Mouse (Mus musculus) kidney, embryonic 16.5 days (tissue): ENCODE results near the gene Gins2. TPM values are rescaled to one million over a fixed set of nuclear protein-coding genes. Genes with fewer than 3 reads are reported as not detected.

Source experiments
- ATAC-seq: fragments of 200-750 bp; cut with Nextera tagmentation; 2 replicates; pipeline ENCODE4 v1.8.0; 2017; ENCODE audit warnings: moderate TSS enrichment; ENCODE audit not compliant: low FRiP score, low TSS enrichment
- H3K27ac ChIP-seq: fragments of 300-500 bp; sonication (generic); 2 replicates; pipeline ENCODE4 v1.5.1; 2014; ENCODE audit warnings: low read length
- H3K27me3 ChIP-seq: fragments of 300-500 bp; sonication (generic); 2 replicates; pipeline ENCODE4 v1.6.1; 2014; ENCODE audit warnings: low read length, control low read depth, mixed read lengths; ENCODE audit not compliant: insufficient read depth
- H3K36me3 ChIP-seq: fragments of 300-500 bp; sonication (generic); 2 replicates; pipeline ENCODE4 v1.6.1; 2014; ENCODE audit warnings: low read length, control low read depth, mixed read lengths; ENCODE audit not compliant: insufficient read depth
- H3K4me1 ChIP-seq: fragments of 300-500 bp; sonication (generic); 2 replicates; pipeline ENCODE4 v1.6.1; 2014; ENCODE audit warnings: low read length, control low read depth, mixed read lengths; ENCODE audit not compliant: insufficient read depth
- H3K4me2 ChIP-seq: fragments of 300-500 bp; sonication (generic); replicated peaks from 2 replicates; pipeline ENCODE4 v1.6.1; 2014; ENCODE audit warnings: low read depth, low read length
- H3K4me3 ChIP-seq: fragments of 300-500 bp; sonication (generic); 2 replicates; pipeline ENCODE4 v1.5.1; 2014; ENCODE audit warnings: mild to moderate bottlenecking, low read length
- H3K9ac ChIP-seq: fragments of 300-500 bp; sonication (generic); replicated peaks from 2 replicates; pipeline ENCODE4 v1.6.1; 2014; ENCODE audit warnings: low read length
- H3K9me3 ChIP-seq: fragments of 300-500 bp; sonication (generic); 2 replicates; pipeline ENCODE4 v1.6.1; 2016; ENCODE audit warnings: low read length, control low read depth
- WGBS: fragments of 180-500 bp; shearing (Covaris S2); extraction: QIAGEN DNeasy Blood & Tissue Kit; methylation state at CpG from one replicate; pipeline ENCODE4 v1.1.7; 2014; 5-methylcytosine and 5-hydroxymethylcytosine counted together
- polyA plus RNA-seq: library from polyadenylated mRNA; unstranded; fragments of >200 nt; fragmentation: Nextera tagmentation; extraction: Ambion mirVana; gene quantifications from 2 replicates; pipeline ENCODE4 v1.2.1, GENCODE M21; 2015

Gene Gins2
- polyA plus RNA-seq, 1 experiment from 2014 or later, result 114 TPM

GRCm38 (mm10) chr8:120607460-120607859 lies 18.4 kb upstream of the Gins2 start:
- Histone ChIP-seq H3K27me3 (no peaks in the 10 kb centered on the region), H3K36me3 (no peaks in the 10 kb centered on the region), H3K4me1 (peaks cover 11% of the 10 kb centered on the region), H3K27ac (no peak overlapping the region), H3K4me2 (no peak overlapping the region), H3K9me3 (no peaks in the 10 kb centered on the region), H3K9ac (no peak overlapping the region), H3K4me3 (no peak overlapping the region)
- 78% methylated on average over 9 of the region's 9 CpGs for WGBS
- no peak for ATAC-seq

GRCm38 (mm10) chr8:120602672-120603071 lies 13.6 kb upstream of the Gins2 start:
- H3K9ac ChIP-seq, result no peak overlapping the region
- no peak overlapping the region for H3K4me3 ChIP-seq
- peaks cover 20% of the 10 kb centered on the region for H3K4me1 ChIP-seq
- no peaks in the 10 kb centered on the region for H3K9me3 ChIP-seq
- H3K4me2 ChIP-seq, result no peak overlapping the region
- no peaks in the 10 kb centered on the region for H3K36me3 ChIP-seq
- no peaks in the 10 kb centered on the region for H3K27me3 ChIP-seq
- ATAC-seq, result peak; percentile 55
- H3K27ac ChIP-seq, result peak overlapping the region; percentile 44
- 35% methylated on average over 6 of the region's 6 CpGs for WGBS

- peaks cover 17% of the 10 kb centered on the region for H3K4me1 ChIP-seq
- H3K27me3 ChIP-seq, result no peaks in the 10 kb centered on the region
- no peak overlapping the region for H3K9ac ChIP-seq
- ATAC-seq, result no peak
- H3K9me3 ChIP-seq, result no peaks in the 10 kb centered on the region
- H3K4me2 ChIP-seq, result no peak overlapping the region
- H3K4me3 ChIP-seq, result no peak overlapping the region
- H3K36me3 ChIP-seq, result no peaks in the 10 kb centered on the region
- 58% methylated on average over 7 of the region's 7 CpGs for WGBS
- H3K27ac ChIP-seq, result no peak overlapping the region
Observed at GRCm38 (mm10) chr8:120599504-120599903, 10.4 kb upstream of the Gins2 start.

- Histone ChIP-seq H3K27ac (no peak overlapping the region), H3K36me3 (no peaks in the 10 kb centered on the region), H3K27me3 (no peaks in the 10 kb centered on the region), H3K9me3 (no peaks in the 10 kb centered on the region), H3K9ac (peak overlapping the region; percentile 31; the same call in 1 of the 2 replicates), H3K4me3 (peak overlapping the region; percentile 20; the same call in 1 of the 2 replicates), H3K4me1 (peaks cover 17% of the 10 kb centered on the region), H3K4me2 (peak overlapping the region; percentile 38)
- WGBS, result 18% methylated on average over 24 of the region's 24 CpGs
- peak; percentile 24; the same call in 1 of the 2 replicates for ATAC-seq
Observed at GRCm38 (mm10) chr8:120598579-120598978, 9.5 kb upstream of the Gins2 start.

GRCm38 (mm10) chr8:120595963-120596362 lies 6.9 kb upstream of the Gins2 start:
- H3K27ac ChIP-seq, result no peak overlapping the region
- H3K4me1 ChIP-seq, result peaks cover 8% of the 10 kb centered on the region; the same call in 1 of the 2 replicates
- no peaks in the 10 kb centered on the region for H3K36me3 ChIP-seq
- H3K4me3 ChIP-seq, result no peak overlapping the region
- H3K27me3 ChIP-seq, result no peaks in the 10 kb centered on the region
- H3K9me3 ChIP-seq, result no peaks in the 10 kb centered on the region
- 10% methylated on average over 5 of the region's 5 CpGs for WGBS
- no peak for ATAC-seq
- no peak overlapping the region for H3K9ac ChIP-seq
- H3K4me2 ChIP-seq, result no peak overlapping the region

- Histone ChIP-seq H3K9ac (no peak overlapping the region), H3K27me3 (no peaks in the 10 kb centered on the region), H3K4me3 (no peak overlapping the region), H3K4me2 (no peak overlapping the region), H3K9me3 (no peaks in the 10 kb centered on the region), H3K27ac (no peak overlapping the region), H3K36me3 (no peaks in the 10 kb centered on the region), H3K4me1 (peaks cover 14% of the 10 kb centered on the region)
- 87% methylated on average over 5 of the region's 5 CpGs for whole genome bisulfite sequencing
- ATAC-seq, result no peak
Observed at GRCm38 (mm10) chr8:120594571-120594970, 5.5 kb upstream of the Gins2 start.

- Histone ChIP-seq H3K27ac (no peak overlapping the region), H3K9ac (no peak overlapping the region), H3K27me3 (no peaks in the 10 kb centered on the region), H3K9me3 (no peaks in the 10 kb centered on the region), H3K4me3 (no peak overlapping the region), H3K4me2 (no peak overlapping the region), H3K4me1 (peaks cover 13% of the 10 kb centered on the region), H3K36me3 (0 out of 2 replicates have a peak, but pooled peaks cover 6% of the 10 kb centered on the region)
- 70% methylated on average over 10 of the region's 10 CpGs for WGBS
- ATAC-seq, result no peak
Observed at GRCm38 (mm10) chr8:120591587-120592292, 2.6 kb upstream of the Gins2 start.

- Histone ChIP-seq H3K9me3 (no peaks in the 10 kb centered on the region), H3K4me3 (peak overlapping the region; percentile 49), H3K27ac (peak overlapping the region; percentile 64; the same call in 1 of the 2 replicates), H3K9ac (peak overlapping the region; percentile 72), H3K4me2 (peak overlapping the region; percentile 73), H3K36me3 (peaks cover 7% of the 10 kb centered on the region; the same call in 1 of the 2 replicates), H3K27me3 (no peaks in the 10 kb centered on the region), H3K4me1 (peaks cover 15% of the 10 kb centered on the region)
- ATAC-seq, result no peak
- WGBS, result 47% methylated on average over 2 of the region's 2 CpGs
Observed at GRCm38 (mm10) chr8:120589921-120590320, 817 bp upstream of the Gins2 start.

- no peak for ATAC-seq
- WGBS, result 89% methylated on average over 10 of the region's 10 CpGs
- Histone ChIP-seq H3K9me3 (no peaks in the 10 kb centered on the region), H3K27me3 (no peaks in the 10 kb centered on the region), H3K4me2 (no peak overlapping the region), H3K27ac (no peak overlapping the region), H3K4me1 (peaks cover 21% of the 10 kb centered on the region), H3K36me3 (peaks cover 23% of the 10 kb centered on the region), H3K9ac (no peak overlapping the region), H3K4me3 (no peak overlapping the region)
Observed at GRCm38 (mm10) chr8:120585521-120585920, 3.6 kb downstream of the Gins2 start.

- H3K27ac ChIP-seq, result no peak overlapping the region
Observed at GRCm38 (mm10) chr8:120581811-120582210, 7.3 kb downstream of the Gins2 start.

More at GRCm38 (mm10) chr8:120581811-120582210, 7.3 kb downstream of the Gins2 start:
- H3K4me2 ChIP-seq, result no peak overlapping the region
- H3K9me3 ChIP-seq, result no peaks in the 10 kb centered on the region
- H3K36me3 ChIP-seq, result peaks cover 52% of the 10 kb centered on the region
- peaks cover 8% of the 10 kb centered on the region; the same call in 1 of the 2 replicates for H3K4me1 ChIP-seq
- no peak for ATAC-seq
- no peaks in the 10 kb centered on the region for H3K27me3 ChIP-seq
- 81% methylated on average over 8 of the region's 8 CpGs for WGBS
- H3K4me3 ChIP-seq, result no peak overlapping the region
- no peak overlapping the region for H3K9ac ChIP-seq
